Mouse (Mus musculus) erythroblast, embryonic 14.5 days (primary cell): ENCODE measurements at regions not wholly inside any gene's neighbourhood (a gene's known extent, or its start where the extent isn't known, plus 50 kb on each side); places are given as distances from the start of the nearest gene placed in this dataset.

ENCODE experiments used
- H3K27me3 ChIP-seq: 2 replicates; pipeline ENCODE4 v1.6.1; 2012; ENCODE audit warnings: inconsistent platforms; ENCODE audit not compliant: control insufficient read depth
- H3K36me3 ChIP-seq: 2 replicates; pipeline ENCODE4 v1.6.1; 2012; ENCODE audit warnings: mild to moderate bottlenecking, inconsistent platforms; ENCODE audit not compliant: control insufficient read depth
- H3K4me1 ChIP-seq: 2 replicates; pipeline ENCODE4 v1.6.1; 2012; ENCODE audit warnings: inconsistent platforms; ENCODE audit not compliant: control insufficient read depth
- H3K4me3 ChIP-seq: replicated peaks from 2 replicates; pipeline ENCODE3; 2012; ENCODE audit warnings: moderate library complexity, mild to moderate bottlenecking, inconsistent platforms
- H3K9me3 ChIP-seq: 2 replicates; pipeline ENCODE4 v1.6.1; 2012; ENCODE audit warnings: low read length, inconsistent platforms, mixed read lengths; ENCODE audit not compliant: control insufficient read depth
- GATA1 ChIP-seq: IDR thresholded peaks from 2 replicates; pipeline ENCODE4 v1.6.1; 2012; ENCODE audit warnings: low read length, inconsistent platforms, mixed read lengths
- TAL1 ChIP-seq: IDR thresholded peaks from 3 replicates; pipeline ENCODE4 v1.6.1; 2012; ENCODE audit warnings: low read length, inconsistent platforms, mixed read lengths

- Histone ChIP-seq H3K9me3 (no peaks in the 10 kb centered on the region), H3K27me3 (no peaks in the 10 kb centered on the region), H3K36me3 (no peaks in the 10 kb centered on the region), H3K4me1 (no peaks in the 10 kb centered on the region), H3K4me3 (no peak overlapping the region)
- TF ChIP-seq GATA1 = no peak
Observed at GRCm38 (mm10) chr13:102231048-102231447, 462.3 kb upstream of the Cd180 start.

GRCm38 (mm10) chr13:102232291-102232936, 460.9 kb upstream of the Cd180 start:
- H3K36me3 ChIP-seq = no peaks in the 10 kb centered on the region
- no peak for TF ChIP-seq GATA1
- no peak for TF ChIP-seq TAL1
- no peak overlapping the region for H3K4me3 ChIP-seq

DNA sequence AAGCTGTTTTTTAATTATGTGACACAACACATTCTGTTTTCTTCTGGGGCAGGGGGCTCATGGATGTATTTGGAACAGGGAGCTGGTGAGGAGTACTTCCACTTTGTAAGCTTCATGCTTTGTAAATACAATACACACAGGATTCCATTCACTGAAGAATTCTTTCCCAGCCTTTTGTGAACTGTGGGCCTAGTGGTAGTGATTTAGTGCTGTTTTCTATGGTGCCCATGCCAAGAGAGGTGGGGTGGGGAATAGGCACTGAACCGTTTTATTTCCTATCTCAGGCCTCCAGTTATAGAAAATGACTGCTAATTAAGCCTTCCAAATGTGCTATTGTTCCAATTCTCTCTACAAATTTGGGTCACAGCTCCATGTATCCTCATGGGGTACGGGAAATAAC, 442.5 kb upstream of the Cd180 start:
- Histone ChIP-seq H3K4me1 (no peaks in the 10 kb centered on the region), H3K4me3 (no peak overlapping the region), H3K36me3 (no peaks in the 10 kb centered on the region), H3K9me3 (no peaks in the 10 kb centered on the region), H3K27me3 (no peaks in the 10 kb centered on the region)
- TF ChIP-seq TAL1 = no peak
- TF ChIP-seq GATA1 = no peak

More at GRCm38 (mm10) chr13:102232291-102232936, 460.9 kb upstream of the Cd180 start:
- no peaks in the 10 kb centered on the region for H3K4me1 ChIP-seq
- no peaks in the 10 kb centered on the region for H3K27me3 ChIP-seq
- no peaks in the 10 kb centered on the region for H3K9me3 ChIP-seq

- H3K36me3 ChIP-seq = no peaks in the 10 kb centered on the region
- H3K9me3 ChIP-seq = no peaks in the 10 kb centered on the region
- TF ChIP-seq TAL1 (no peak), GATA1 (no peak)
- H3K4me3 ChIP-seq = no peak overlapping the region
- H3K27me3 ChIP-seq = no peaks in the 10 kb centered on the region
- no peaks in the 10 kb centered on the region for H3K4me1 ChIP-seq
Observed at GRCm38 (mm10) chr13:102251709-102252108, 441.6 kb upstream of the Cd180 start.

DNA sequence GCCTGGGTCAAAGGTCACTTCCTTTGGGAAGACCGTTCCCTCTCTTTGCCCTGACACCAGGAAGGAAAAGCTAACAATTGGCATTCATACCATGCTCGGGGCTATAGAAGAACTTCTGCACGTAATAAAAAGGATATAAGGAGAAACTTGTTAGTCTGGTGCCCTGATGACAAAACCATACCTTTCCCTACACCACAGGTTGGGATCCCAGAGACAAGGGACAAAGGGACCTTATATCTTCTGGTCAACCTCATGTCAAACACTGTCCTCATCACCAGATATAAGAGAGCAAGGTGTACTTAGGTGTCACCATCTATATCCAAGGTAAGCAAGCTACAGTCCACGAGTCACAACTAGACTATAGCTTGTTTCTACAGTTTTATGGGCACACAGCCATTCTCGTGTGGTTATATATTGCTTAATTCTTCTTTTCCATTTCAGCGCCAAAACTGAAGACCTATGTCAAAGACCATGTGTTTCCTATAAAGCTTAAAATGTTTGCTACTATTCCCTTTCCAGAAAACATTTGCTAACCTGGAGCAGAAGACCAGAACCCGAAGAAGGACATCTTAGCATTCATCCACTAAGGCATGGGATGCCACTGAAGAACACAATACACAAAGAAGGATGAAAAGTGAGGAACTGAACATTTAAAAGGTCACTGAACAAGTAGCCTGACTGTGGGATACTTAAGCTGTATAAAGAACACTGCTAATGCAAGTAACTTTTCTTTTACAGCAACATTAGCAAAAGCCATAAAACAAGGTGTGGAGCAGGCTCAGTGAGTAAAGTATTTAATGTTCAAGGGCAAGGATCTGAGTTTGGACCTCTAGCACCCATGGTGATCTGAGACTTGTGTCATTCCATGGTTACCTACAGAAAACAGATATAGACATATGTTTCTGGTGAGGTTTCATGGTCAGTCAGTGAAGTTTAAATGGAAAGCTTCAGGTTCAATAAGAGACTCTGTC, 437.7 kb upstream of the Cd180 start:
- no peak for TF ChIP-seq GATA1
- TF ChIP-seq TAL1 = no peak
- H3K27me3 ChIP-seq = no peaks in the 10 kb centered on the region
- no peak overlapping the region for H3K4me3 ChIP-seq
- no peaks in the 10 kb centered on the region for H3K9me3 ChIP-seq
- H3K36me3 ChIP-seq = no peaks in the 10 kb centered on the region
- H3K4me1 ChIP-seq = no peaks in the 10 kb centered on the region

GRCm38 (mm10) chr13:102258207-102258606, 435.2 kb upstream of the Cd180 start:
- Histone ChIP-seq H3K9me3 (no peaks in the 10 kb centered on the region), H3K36me3 (no peaks in the 10 kb centered on the region), H3K27me3 (no peaks in the 10 kb centered on the region), H3K4me3 (no peak overlapping the region), H3K4me1 (no peaks in the 10 kb centered on the region)
- TF ChIP-seq GATA1 = no peak
- no peak for TF ChIP-seq TAL1

- no peaks in the 10 kb centered on the region for H3K36me3 ChIP-seq
- H3K27me3 ChIP-seq = no peaks in the 10 kb centered on the region
- H3K4me3 ChIP-seq = no peak overlapping the region
- no peaks in the 10 kb centered on the region for H3K9me3 ChIP-seq
- H3K4me1 ChIP-seq = no peaks in the 10 kb centered on the region
- TF ChIP-seq TAL1 (no peak), GATA1 (no peak)
Observed at GRCm38 (mm10) chr13:102273818-102274217, 419.5 kb upstream of the Cd180 start.

DNA sequence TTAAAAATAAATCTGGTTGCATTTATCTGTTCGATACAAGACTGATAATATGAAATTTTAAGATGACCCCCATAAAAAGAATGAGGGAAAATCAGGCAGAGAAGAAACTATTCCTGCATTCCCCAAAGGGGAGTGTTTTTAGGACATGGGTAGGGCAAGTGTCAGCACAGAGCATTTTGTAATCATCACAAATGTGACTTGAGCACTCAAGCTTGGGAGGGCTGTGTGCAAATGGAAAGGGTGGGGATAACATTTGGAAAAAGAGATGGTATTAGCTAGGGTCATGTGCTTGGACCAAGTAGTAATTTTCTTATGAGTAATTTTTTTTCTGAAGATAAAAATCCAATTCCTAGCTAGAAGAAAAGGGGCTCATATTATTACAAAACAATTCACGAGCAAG, 418.1 kb upstream of the Cd180 start:
- no peaks in the 10 kb centered on the region for H3K36me3 ChIP-seq
- H3K4me1 ChIP-seq = no peaks in the 10 kb centered on the region
- no peak overlapping the region for H3K4me3 ChIP-seq
- TF ChIP-seq GATA1 (no peak), TAL1 (no peak)
- H3K27me3 ChIP-seq = no peaks in the 10 kb centered on the region
- H3K9me3 ChIP-seq = no peaks in the 10 kb centered on the region

DNA sequence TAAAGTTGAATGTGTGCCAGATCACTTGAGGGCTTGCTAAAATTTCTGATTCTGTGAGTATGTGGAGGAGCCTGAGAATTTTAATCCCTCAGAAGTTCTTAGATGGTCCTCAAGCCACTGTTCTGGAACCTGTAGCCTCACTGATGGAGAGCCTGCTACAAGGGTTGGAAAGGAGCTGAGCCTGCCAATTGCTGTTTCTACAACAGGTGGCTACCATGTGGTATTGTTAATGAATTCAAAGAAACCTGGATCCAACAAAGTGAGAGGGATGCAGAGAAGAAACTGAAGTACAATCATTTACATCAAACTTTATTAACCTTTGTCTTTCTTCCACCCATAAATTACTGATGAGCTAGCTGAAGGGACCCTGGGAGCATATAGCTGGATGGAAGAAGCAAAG, 416.5 kb upstream of the Cd180 start:
- Histone ChIP-seq H3K4me1 (no peaks in the 10 kb centered on the region), H3K9me3 (no peaks in the 10 kb centered on the region), H3K36me3 (no peaks in the 10 kb centered on the region), H3K27me3 (no peaks in the 10 kb centered on the region), H3K4me3 (no peak overlapping the region)
- no peak for TF ChIP-seq GATA1
- no peak for TF ChIP-seq TAL1
